Mouse (Mus musculus): Measurements from ENCODE around the gene Kif13a. TPM values are rescaled to one million over a fixed set of nuclear protein-coding genes. Genes with fewer than 3 reads are reported as not detected.

Kif13a gene
- total RNA-seq, 2 experiments from 2014 or later = 61.0 to 67.1 TPM

Other genes with a start within 250 kb of the Kif13a start
- gene Nup153, start 201.9 kb downstream of the Kif13a start, total RNA-seq (2021) = 10 to 100 TPM; 51.6 to 66.3 TPM
- gene Nhlrc1, start 85.0 kb upstream of the Kif13a start, total RNA-seq (2021) = 1 to 10 TPM; 3.6 to 3.8 TPM
- gene Kdm1b, start 113.6 kb upstream of the Kif13a start, total RNA-seq (2021) = 10 to 100 TPM in 1 of 2 experiments, 1 to 10 TPM in 1; 9.0 to 11.3 TPM
- 1 to 10 TPM; 7.0 to 8.6 TPM for gene Tpmt, start 114.9 kb upstream of the Kif13a start, total RNA-seq (2021)
- gene Dek, start 176.3 kb upstream of the Kif13a start, total RNA-seq (2021) = 10 to 100 TPM; 82.7 to 90.6 TPM
- gene Rnf144b, start 192.8 kb upstream of the Kif13a start, total RNA-seq (2021) = 10 to 100 TPM; 10.7 to 12.5 TPM